Mouse (Mus musculus) mouse embryonic stem cell (cell line): Measurements from ENCODE around the gene Map3k13.
"Not testable (repeated sequence)": the region's sequence is repeated elsewhere in the genome, so short reads cannot be mapped to it uniquely, and the experiment has no call there.

Source experiments
- in situ Hi-C, 2 experiments: fragments of 300-500 bp; cut with MboI; formaldehyde crosslinking; loops; 1 replicate in 1 of 2; 3 replicates in 1 of 2; pipeline ENCODE4 v1.14.3; 2019 to 2020; ENCODE audit warnings: low sequenced_read_pairs in 2 of 2, low pct_unique_long_range_greater_than_20kb in 1 of 2, mixed read lengths in 1 of 2; ENCODE audit not compliant: unreplicated experiment in 1 of 2

Map3k13 gene

DNA sequence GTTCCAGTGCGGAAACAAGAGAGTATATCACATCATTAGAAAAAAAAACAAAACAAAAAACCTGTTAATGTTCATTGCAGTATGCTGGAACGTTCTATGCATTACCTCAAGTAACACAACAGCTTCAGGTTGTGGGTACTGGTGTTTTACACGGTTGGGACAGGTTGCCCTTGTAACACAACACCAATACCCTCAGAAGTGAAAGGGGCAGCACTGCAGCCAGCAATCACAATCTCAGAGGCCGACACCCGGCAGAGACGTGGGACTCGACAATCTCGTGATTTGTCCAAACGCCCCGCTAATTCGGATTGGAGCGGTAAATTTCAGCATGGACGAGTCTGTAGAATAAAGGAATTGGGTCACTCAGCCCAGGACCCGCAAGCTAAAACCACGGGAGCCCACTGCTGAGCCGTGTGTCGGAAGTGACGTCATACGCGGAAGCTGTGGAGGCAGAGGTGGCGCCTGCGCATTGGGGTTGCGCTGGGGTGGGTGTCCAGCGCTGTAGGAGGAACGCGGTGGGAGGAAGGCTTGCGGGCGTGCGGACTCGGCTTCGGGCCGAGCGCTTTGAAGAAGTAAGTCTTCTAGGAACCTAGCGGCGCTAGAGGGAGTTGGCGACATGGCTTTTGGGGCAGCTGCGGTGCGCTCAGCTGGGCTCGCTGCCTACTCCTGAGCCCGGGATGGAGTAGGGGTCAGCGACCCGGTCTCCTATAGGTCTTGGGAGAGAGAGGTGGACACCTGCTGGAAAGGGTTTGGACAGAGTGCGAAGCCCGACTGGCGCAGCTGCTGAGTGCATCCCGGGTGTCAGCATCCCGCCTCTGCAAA is at the start of gene Map3k13:
Map3k13 (plus strand) TSS at position 472 of the 822 bp plus-strand sequence.
- in situ Hi-C loops, result no loop called here

DNA sequence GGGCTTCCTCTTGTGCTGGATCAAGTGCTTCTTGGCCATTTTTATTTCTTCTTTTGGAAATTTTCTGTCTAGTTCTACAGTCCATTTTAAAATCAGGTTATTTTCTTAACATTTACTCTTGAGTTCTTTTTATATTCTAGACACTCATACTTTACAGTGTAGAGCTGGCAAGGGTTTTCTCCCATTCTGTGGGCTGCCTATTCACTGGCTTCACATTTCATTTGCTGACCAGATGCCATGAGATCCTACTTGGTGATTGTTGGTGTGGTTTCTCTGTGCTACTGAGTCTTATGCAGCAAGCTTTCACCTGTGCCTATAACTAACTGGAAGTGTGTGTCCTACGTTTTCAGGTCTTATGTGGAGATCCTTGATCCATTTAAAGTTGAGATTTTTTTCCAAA is 35.7 kb upstream of the Map3k13 start:
- in situ Hi-C loops, result no loop called here

DNA sequence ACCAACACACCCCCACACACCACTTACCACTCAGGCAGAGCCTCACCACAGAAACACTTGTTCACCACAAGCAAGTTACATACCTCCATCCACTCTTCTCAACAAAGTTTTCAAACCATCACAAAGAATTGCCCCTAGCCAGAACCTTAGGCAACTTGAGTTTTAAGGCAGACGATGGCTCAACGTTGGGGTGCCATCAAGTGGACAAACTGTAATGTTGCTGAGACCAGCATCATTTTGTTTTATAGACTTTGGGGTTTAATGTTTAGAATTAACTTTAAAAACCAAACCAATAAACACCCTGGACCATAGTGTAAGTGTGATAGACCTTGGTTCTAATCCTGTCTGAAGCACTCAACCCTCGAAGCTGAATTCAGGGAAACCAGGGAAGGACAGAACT is 25.9 kb upstream of the Map3k13 start:
- in situ Hi-C loops, result no loop called here

DNA sequence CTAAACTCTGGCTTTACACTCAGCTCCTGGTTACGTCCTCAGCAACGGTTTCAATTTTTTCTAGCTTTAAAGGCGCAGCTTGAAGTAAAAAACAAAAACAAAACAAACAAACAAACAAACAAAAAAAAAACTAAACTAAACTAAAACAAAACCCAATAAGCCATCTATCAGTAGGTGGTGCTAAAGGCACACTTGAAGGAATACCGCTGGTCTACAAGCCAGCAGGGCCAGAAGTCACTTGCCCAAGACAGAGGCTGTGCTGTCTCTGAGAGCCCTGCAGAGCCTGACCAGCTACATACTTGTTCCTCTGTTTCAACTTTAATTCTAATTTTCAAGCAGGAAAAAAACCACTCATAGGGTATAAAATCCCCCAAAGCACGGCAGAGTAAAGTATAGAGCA is 24.5 kb upstream of the Map3k13 start:
- in situ Hi-C loops, result no loop called here

DNA sequence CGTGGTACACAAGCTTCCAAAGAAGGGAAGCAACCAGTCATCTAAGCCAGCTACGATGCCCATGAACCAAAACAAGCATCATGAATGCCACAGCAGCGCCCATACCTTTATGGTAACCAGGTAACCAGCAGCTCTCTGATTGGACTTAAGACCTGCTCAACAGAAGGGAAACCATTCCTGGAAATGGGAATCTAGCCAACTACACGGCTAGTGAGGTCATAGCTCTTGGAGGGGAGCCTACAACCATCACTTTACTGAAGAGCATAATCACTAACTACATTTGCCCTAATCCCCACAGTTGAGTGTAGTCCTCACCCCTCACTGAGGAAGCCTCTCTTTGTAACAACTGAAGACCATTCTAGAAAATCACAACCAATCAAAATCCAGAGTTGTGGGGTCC is 19.4 kb upstream of the Map3k13 start:
- in situ Hi-C loops, result no loop called here

DNA sequence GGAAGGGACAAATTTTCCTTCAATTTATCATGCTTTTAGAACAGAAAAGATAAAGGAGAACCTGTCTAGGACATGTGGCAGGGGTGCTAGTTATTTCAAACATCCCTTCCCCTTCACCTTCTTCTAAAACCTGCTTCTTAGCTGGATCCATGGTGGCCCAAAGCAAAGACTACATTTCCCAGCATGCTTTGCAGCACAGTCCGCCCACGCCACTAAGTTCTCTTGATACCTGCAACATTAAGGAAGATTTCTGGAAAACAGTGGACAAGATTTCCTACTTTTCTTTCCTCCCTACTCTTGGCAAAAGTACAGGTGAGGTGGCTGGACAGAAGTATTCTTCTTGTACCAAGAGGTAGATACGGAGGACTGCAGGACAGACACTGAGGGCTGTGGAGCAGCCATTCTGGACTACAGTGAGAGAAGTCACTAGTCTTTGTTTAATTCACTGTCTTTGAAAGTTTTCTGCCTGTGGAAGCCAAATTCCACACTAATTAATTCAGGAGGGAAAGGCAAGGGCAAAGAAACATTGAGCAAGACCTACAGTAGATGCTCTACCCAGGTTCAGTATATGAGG is 15.8 kb upstream of the Map3k13 start:
- in situ Hi-C loops, result no loop called here

DNA sequence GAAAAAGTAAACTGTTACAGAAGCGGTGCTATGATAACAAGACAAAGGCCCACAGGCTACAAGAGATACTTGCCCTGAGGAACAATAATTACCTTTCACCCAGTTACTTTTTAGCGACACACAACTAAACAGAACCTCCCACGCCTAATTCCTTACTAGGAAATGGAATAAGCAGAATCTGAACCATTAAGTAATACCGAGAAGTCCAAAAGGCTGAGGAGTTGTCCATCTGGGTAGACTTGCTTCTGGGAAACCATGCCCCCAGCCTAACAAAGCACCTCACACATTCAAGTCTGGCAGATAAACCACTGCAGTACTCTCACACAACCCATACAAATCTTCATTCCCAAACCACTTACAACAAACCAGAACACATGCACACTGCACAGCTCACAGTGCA is 15.0 kb upstream of the Map3k13 start:
- in situ Hi-C loops, result no loop called here

DNA sequence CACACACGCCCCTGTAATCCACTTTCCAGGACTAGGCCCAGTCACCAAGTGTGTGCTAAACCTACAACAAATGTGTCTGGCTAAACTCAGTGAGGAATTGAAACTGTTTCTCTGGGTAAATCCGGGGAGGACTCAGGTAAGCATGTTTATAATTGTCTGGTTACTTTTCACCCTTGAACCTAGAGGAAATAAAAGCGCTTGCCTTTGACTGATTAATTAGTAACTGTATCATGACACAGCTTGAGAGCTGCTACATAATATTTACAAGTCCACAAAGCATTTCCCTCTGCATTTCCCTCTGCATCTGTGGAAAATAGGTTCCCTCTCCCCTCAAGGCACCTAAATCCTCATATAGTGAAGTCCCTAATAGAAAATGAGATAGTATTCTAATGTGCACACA is 12.9 kb upstream of the Map3k13 start:
- in situ Hi-C loops, result no loop called here

DNA sequence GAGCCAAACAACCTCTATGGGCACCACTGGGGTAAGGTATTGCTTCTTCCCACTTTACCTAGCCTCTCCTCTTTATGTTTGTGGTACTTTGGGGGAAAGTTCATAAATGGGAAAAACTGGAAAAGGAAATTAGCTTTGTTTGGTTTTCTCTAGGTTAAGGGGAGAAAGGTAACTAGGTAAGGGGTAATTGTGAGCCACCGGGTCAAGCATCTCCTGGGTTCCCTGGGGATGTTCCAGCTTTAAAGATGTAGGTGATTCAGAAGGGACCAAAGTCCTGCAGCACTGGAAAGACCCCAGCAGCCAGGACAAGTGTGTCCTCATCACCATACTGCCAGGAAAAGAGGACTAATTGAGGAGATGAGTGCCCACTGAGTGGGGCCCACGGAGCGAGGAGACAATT is 12.3 kb upstream of the Map3k13 start:
- in situ Hi-C loops, result no loop called here

DNA sequence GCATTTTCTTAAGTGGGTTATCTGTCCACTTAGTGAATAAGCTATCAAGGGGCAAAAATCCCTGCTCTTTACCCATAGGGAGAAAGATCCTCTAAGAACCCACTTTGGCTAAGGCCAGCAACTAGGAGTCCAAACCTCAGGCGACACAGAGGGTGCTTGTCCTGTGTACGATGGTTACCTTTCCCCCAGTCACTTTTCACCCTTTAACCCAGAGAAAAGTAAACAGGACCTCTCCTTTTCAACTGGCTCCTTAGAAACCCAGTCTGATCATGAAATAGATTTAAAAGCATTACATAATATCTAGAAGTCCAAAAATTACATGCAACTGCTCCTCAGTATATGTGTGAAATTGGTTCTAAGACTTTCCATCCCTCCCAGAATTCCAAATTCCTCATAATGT is 11.3 kb upstream of the Map3k13 start:
- in situ Hi-C loops, result no loop called here

DNA sequence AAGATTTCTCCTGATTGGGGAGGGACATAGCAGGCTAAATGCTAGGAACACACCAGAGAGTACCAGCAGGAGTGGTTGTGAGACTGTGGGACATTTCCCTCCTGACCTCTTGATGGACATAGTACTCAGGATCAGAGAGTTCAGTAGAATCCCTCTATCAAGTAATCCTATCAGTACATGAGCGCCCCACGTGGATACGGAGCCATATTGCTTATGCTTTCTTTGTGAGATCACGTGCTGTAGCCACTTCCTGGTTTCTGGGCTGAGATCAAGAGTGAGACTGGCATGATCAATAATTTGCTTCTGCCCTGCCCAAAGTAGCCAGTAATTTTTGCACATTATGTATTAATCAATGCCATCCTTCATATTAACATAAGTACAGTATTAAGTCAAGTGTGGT is 9.1 kb upstream of the Map3k13 start:
- in situ Hi-C loops, result no loop called here

DNA sequence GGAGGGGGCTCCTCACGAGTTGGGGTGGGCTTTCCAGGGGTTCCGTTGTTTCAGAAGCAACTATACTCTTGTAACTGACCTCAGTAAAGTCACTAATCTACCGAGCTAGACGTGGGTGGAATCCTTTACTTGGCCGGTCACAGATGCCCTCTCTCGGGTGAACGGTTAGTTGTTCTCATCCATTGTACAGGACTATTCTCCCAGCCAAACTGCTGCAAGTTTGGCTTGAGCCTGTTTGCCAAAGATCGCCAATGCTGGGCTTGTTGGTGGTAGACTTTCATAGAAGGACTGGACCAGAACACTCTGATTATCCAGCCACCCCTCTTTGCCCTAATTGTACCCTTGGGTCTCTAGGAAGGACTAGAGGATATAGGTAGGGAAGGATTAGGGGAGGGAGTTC is 7.8 kb upstream of the Map3k13 start:
- in situ Hi-C loops, result no loop called here

DNA sequence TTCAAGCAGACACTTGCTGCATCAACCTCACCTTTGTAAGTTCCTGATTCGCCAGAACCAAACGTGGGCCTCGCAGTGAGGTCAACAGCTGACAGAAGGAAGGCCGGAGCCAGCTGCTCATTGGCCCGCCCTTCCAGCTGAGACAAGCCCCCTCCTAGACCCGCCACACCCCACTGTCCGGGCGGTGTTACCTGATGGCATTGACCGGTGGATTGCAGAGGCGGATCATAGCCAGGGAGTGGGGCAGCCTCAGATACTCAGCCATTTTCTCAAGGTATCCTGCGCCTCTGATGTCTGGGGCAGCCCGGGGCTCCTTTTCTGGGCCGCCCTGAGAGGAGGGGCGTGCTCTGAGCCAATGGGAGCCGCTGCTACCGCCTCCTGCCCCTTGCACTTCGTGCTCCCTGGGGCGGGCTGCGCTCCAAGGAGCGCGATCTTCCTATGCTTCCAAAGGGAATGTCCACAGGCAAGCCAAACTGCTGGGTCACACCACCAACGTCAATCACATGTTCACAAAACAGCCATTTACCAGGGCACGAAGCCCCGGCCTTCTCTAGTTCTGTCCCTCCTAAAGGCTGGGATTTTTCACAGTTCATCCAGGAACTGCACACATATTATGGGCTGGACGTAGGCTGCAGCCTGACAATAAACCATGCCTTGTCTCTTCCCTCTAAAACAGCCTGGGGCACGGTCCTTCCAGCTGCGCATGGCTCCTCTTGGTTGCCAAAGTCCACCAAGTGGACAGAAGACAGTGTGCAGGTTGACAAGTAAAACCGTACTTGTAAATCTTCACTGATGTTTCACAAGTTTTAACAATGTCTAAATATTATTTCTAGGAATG is 6.4 kb upstream of the Map3k13 start, which contains the start of gene Ehhadh:
Ehhadh (minus strand) TSS at position 292 of the 838 bp plus-strand sequence.
- in situ Hi-C loops, result no loop called here

DNA sequence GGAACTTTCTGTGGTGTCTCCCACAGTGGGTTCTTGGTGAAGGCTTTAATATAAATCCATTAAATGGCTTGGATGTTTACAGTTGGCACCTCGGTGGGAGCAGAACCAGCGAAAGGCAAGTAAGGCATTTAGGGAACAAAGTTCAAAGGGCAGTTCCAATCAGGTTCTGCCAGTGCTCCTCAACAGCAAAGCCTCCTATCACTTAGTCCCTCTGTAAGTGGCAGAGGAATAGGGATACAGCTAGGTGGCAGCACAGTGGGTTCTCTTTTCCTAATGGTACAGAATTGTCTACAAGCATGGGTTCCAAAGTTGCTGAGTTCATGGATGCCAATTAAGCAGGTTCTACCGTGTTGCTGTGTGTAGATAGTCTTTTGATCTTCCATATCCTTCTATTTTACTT is 5.6 kb upstream of the Map3k13 start:
- in situ Hi-C loops, result no loop called here

DNA sequence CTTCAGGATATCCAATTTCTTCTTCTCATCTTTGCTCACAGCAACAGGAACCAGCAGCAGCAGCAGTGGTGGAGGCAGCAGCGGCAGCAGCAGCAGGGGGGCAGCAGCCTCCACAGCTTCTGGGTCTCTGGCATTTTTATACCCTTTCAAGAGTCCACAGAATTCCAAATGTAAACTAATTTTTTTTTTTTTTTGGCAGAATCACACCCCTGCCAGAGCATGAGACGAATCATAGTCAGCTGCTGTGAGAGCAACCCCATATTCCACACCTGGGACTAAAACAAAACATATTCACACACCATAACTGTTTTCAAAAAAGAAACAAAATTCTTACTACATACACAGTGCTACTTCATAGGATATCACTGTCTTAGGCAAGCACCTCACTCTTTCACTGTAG is 5.0 kb upstream of the Map3k13 start:
- in situ Hi-C loops, result no loop called here

DNA sequence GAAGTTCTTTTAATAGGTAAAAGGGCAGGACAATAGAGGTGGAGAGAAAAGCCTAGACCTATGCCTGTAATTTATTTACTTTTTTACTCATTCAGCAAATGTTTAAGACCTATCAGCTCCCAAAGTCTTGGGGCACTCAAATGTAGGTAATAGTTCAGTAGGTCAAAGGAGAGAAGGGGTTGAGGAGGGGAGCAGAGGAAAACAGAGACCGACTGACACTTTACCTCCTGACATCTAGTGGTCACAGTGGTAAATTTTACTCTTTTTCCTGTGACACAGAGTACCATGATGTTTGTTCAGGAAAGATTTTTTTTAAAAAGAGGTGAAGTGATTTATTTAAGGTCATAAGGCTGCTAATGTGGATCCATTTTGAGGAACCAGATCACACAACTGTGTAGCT is 3.7 kb upstream of the Map3k13 start:
- in situ Hi-C loops, result no loop called here

DNA sequence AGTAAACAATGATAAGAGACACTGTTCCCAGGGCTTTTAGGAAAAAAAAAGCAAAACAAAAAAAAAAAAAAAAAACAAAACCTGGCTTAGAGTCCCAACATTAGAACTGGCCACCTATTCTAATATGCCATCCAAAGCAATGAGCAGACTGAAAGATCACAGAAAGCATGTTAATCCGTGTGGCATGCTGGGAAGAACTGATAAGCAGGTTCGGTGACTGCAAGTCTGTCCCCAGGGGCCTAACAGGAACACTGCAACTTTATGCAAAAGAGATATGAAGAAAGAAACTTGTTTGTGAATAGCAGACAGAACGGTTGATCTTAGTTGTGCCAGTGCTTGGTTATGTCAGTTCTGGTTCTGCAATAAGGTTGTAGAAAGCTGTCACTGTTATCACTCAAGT is 2.4 kb upstream of the Map3k13 start:
- in situ Hi-C loops, result no loop called here

DNA sequence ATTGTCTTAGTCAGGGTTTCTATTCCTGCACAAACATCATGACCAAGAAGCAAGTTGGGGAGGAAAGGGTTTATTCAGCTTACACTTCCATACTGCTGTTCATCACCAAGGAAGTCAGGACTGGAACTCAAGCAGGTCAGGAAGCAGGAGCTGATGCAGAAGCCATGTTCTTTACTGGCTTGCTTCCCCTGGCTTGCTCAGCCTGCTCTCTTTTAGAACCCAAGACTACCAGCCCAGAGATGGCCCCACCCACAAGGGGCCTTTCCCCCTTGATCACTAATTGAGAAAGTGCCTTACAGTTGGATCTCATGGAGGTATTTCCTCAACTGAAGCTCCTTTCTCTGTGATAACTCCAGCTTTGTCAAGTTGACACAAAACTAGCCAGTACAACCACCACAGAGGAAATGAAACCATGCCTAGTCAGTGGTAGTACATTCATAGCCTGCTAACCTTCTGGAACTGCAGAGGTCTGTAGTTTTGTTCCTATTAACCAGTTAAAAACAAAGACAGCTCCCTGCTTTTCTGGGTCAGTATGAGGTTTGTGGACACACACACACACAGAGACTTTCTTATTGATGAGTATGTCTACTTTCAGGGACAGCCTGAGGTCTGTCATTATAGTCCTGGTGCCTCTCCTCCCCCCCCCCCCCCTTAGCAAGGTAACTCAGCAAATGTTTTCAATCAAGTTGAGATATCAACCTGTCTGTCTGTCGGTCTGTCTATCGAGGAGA is 901 bp upstream of the Map3k13 start:
- in situ Hi-C loops, result not testable (repeated sequence)

DNA sequence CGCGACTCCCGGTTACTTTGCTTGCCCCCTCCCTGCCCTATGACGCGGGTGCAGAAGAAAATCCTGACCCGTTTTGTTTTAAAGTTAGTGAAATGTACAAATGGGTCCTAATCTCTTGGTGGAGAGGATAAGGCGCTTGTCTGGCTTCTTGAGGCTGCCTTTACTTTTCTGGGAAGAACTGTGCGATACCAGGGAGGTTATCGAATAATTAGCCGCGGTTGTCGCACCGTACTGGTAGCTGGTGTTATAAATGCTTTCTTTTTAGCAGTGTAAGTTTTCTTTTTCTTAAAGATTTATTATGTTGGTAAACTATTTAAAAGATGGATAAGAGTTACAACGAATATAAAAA is 525 bp downstream of the Map3k13 start:
- in situ Hi-C loops, result no loop called here
